Mouse (Mus musculus) heart, adult 2 months (tissue): ENCODE data around the gene Slc44a1. TPM values are rescaled to one million over a fixed set of nuclear protein-coding genes. Genes with fewer than 3 reads are reported as not detected.

Source experiments
- DNase-seq, 2 experiments: peaks; one replicate each; pipeline ENCODE4 v3.0.0; 2021
- H3K27ac ChIP-seq: fragments of 200-600 bp; 2 replicates; pipeline ENCODE4 v1.8.1; 2022
- H3K27me3 ChIP-seq: fragments of 200-500 bp; 2 replicates; pipeline ENCODE4 v1.6.1; 2012; ENCODE audit warnings: mild to moderate bottlenecking, low read length, inconsistent platforms, mixed read lengths; ENCODE audit not compliant: control insufficient read depth, insufficient read depth
- H3K36me3 ChIP-seq: fragments of 200-500 bp; 2 replicates; pipeline ENCODE4 v1.6.1; 2012; ENCODE audit warnings: low read length, inconsistent platforms; ENCODE audit not compliant: control insufficient read depth, insufficient read depth
- H3K4me1 ChIP-seq: fragments of 200-500 bp; 2 replicates; pipeline ENCODE4 v1.6.1; 2011; ENCODE audit warnings: low read length; ENCODE audit not compliant: control insufficient read depth, insufficient read depth
- H3K4me3 ChIP-seq: fragments of 200-600 bp; 2 replicates; pipeline ENCODE4 v1.8.1; 2022
- H3K79me2 ChIP-seq: fragments of 200-500 bp; replicated peaks from 2 replicates; pipeline ENCODE4 v1.6.1; 2012; ENCODE audit warnings: mild to moderate bottlenecking, inconsistent platforms, low read length, moderate library complexity, mixed read lengths; ENCODE audit not compliant: control insufficient read depth, insufficient read depth
- H3K9ac ChIP-seq: fragments of 200-500 bp; 2 replicates; pipeline ENCODE4 v1.6.1; 2012; ENCODE audit warnings: low read depth, mild to moderate bottlenecking, control low read depth, inconsistent platforms, low read length, mixed read lengths
- CTCF ChIP-seq: fragments of 200-600 bp; IDR thresholded peaks from 2 replicates; pipeline ENCODE4 v1.8.1; 2022; ENCODE audit warnings: antibody characterized with exemption, mild to moderate bottlenecking, moderate library complexity
- EP300 ChIP-seq: fragments of 200-500 bp; IDR thresholded peaks from 2 replicates; pipeline ENCODE4 v1.6.1; 2011; ENCODE audit warnings: low read depth, low read length, control low read depth; ENCODE audit not compliant: insufficient read depth
- POLR2A ChIP-seq: fragments of 200-500 bp; IDR thresholded peaks from 2 replicates; pipeline ENCODE4 v1.6.1; 2011; ENCODE audit warnings: mild to moderate bottlenecking, low read depth, low read length, control low read depth; ENCODE audit not compliant: insufficient read depth
- WGBS: fragments of 180-500 bp; shearing (Covaris S2); methylation state at CpG from one replicate; pipeline ENCODE4 v1.1.7; 2018; 5-methylcytosine and 5-hydroxymethylcytosine counted together
- intact Hi-C: fragments of 180-260 bp; cut with DNase I; formaldehyde crosslinking; loops from one replicate; pipeline ENCODE4 v1.15.1; 2025
- polyA plus RNA-seq: library from polyadenylated mRNA; depleted of rRNA; stranded (reverse); fragments of >200 nt; gene quantifications from 2 replicates; pipeline ENCODE4 v1.2.3, GENCODE M21; 2012
- total RNA-seq, 2 experiments: library from RNA; stranded (reverse); gene quantifications; 2 replicates each; pipeline ENCODE4 v1.2.3; 2021

The Slc44a1 gene
- total and polyA plus RNA-seq, 3 experiments = 22.7 to 32.3 (median 26.4) TPM

GRCm38 (mm10) chr4:53410752-53411151 lies 29.5 kb upstream of the Slc44a1 start:
- H3K79me2 ChIP-seq = no peaks in the 10 kb centered on the region
- intact Hi-C loops = no loop called here

GRCm38 (mm10) chr4:53411958-53412870 lies 28.0 kb upstream of the Slc44a1 start:
- Histone ChIP-seq H3K4me3 (no peak overlapping the region), H3K79me2 (no peaks in the 10 kb centered on the region), H3K27ac (no peak overlapping the region), H3K9ac (no peak overlapping the region), H3K36me3 (no peaks in the 10 kb centered on the region), H3K4me1 (peaks cover 6% of the 10 kb centered on the region), H3K27me3 (no peaks in the 10 kb centered on the region)
- 58% methylated on average over 9 of the region's 9 CpGs for WGBS
- no peak for TF ChIP-seq CTCF
- no peak for TF ChIP-seq EP300
- TF ChIP-seq POLR2A = no peak
- intact Hi-C loops = no loop called here
- no peak for DNase-seq

More at GRCm38 (mm10) chr4:53410752-53411151, 29.5 kb upstream of the Slc44a1 start:
- Histone ChIP-seq H3K27me3 (no peaks in the 10 kb centered on the region), H3K36me3 (no peaks in the 10 kb centered on the region), H3K4me3 (no peak overlapping the region), H3K9ac (no peak overlapping the region), H3K27ac (no peak overlapping the region), H3K4me1 (peaks cover 3% of the 10 kb centered on the region)
- TF ChIP-seq EP300 (no peak), POLR2A (no peak), CTCF (no peak)
- 76% methylated on average over 5 of the region's 5 CpGs for whole genome bisulfite sequencing
- DNase-seq = no peak

GRCm38 (mm10) chr4:53412991-53413390 lies 27.2 kb upstream of the Slc44a1 start:
- no peaks in the 10 kb centered on the region for H3K36me3 ChIP-seq
- H3K4me1 ChIP-seq = peaks cover 6% of the 10 kb centered on the region
- H3K27me3 ChIP-seq = no peaks in the 10 kb centered on the region
- TF ChIP-seq CTCF (no peak), EP300 (no peak), POLR2A (no peak)
- WGBS = 71% methylated on average over 6 of the region's 6 CpGs
- no peak for DNase-seq
- intact Hi-C loops = no loop called here
- H3K79me2 ChIP-seq = no peaks in the 10 kb centered on the region
- no peak overlapping the region for H3K9ac ChIP-seq
- H3K27ac ChIP-seq = no peak overlapping the region
- no peak overlapping the region for H3K4me3 ChIP-seq

GRCm38 (mm10) chr4:53414031-53414797 lies 26.0 kb upstream of the Slc44a1 start:
- no peak overlapping the region for H3K4me3 ChIP-seq
- H3K9ac ChIP-seq = no peak overlapping the region
- DNase-seq = no peak
- intact Hi-C loops = no loop called here
- no peak overlapping the region for H3K27ac ChIP-seq
- H3K79me2 ChIP-seq = no peaks in the 10 kb centered on the region
- TF ChIP-seq POLR2A (no peak), EP300 (no peak), CTCF (no peak)
- no peaks in the 10 kb centered on the region for H3K36me3 ChIP-seq
- WGBS = 90% methylated on average over 9 of the region's 9 CpGs
- H3K27me3 ChIP-seq = no peaks in the 10 kb centered on the region
- peaks cover 6% of the 10 kb centered on the region for H3K4me1 ChIP-seq

GRCm38 (mm10) chr4:53415873-53416637 lies 24.2 kb upstream of the Slc44a1 start:
- H3K4me1 ChIP-seq = peaks cover 4% of the 10 kb centered on the region
- no peaks in the 10 kb centered on the region for H3K36me3 ChIP-seq
- peak overlapping the region; percentile 57 for H3K27ac ChIP-seq
- no peak overlapping the region for H3K4me3 ChIP-seq
- no peak overlapping the region for H3K9ac ChIP-seq
- WGBS = 57% methylated on average over 9 of the region's 10 CpGs
- no peaks in the 10 kb centered on the region for H3K27me3 ChIP-seq
- intact Hi-C loops = no loop called here
- H3K79me2 ChIP-seq = no peaks in the 10 kb centered on the region
- peak; percentile 41 for DNase-seq
- TF ChIP-seq POLR2A = no peak
- no peak for TF ChIP-seq EP300
- TF ChIP-seq CTCF = no peak
